Mouse (Mus musculus) thymus, adult 2 months (tissue): Measurements from ENCODE around the gene 1110008P14Rik.

Experiments used
- CTCF ChIP-seq: fragments of 200-500 bp; IDR thresholded peaks from 2 replicates; pipeline ENCODE4 v1.5.1; 2012; ENCODE audit warnings: mild to moderate bottlenecking, control low read depth, low read length, moderate library complexity, borderline replicate concordance; ENCODE audit not compliant: control insufficient read depth, poor library complexity, insufficient read depth; ENCODE audit errors: extremely low read depth
- POLR2A ChIP-seq: fragments of 200-500 bp; IDR thresholded peaks from 2 replicates; pipeline ENCODE4 v1.6.1; 2012; ENCODE audit warnings: mild to moderate bottlenecking, low read length, control low read depth, moderate library complexity; ENCODE audit not compliant: control insufficient read depth, poor library complexity, insufficient read depth; ENCODE audit errors: extremely low read depth

DNA sequence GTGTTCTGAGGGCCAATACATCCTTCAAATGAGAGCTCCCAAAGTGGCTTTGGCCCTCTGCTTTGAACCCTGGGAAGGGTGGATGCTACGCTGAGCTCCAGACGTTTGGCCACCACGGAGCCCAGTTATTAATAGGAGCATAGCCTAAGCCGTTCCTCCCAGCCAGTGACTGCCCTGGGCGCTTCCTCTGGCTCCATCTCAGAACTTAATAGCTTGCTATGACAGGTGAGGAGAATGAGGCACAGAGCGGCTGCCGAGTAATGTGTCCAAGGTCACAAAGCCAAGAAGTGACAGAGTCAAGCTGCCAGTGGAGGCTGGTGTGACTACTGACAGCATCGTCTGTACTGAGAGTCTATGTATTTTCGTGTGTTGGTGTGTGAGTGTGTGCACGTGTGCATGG lies 25.5 kb downstream of the 1110008P14Rik start:
- TF ChIP-seq CTCF (no peak), POLR2A (no peak)
